Mouse (Mus musculus) midbrain, embryonic 12.5 days (tissue): ENCODE measurements at regions not wholly inside any gene's neighbourhood (a gene's known extent, or its start where the extent isn't known, plus 50 kb on each side); places are given as distances from the start of the nearest gene placed in this dataset.
"Not testable (repeated sequence)": the region's sequence is repeated elsewhere in the genome, so short reads cannot be mapped to it uniquely, and the experiment has no call there.

Source experiments
- ATAC-seq: fragments of 200-750 bp; cut with Nextera tagmentation; 2 replicates; pipeline ENCODE4 v1.8.0; 2017; ENCODE audit warnings: low read depth, moderate TSS enrichment, moderate library complexity; ENCODE audit not compliant: low FRiP score
- H3K27ac ChIP-seq: fragments of 300-500 bp; sonication (generic); replicated peaks from 2 replicates; pipeline ENCODE4 v1.5.1; 2016; ENCODE audit warnings: mild to moderate bottlenecking
- H3K27me3 ChIP-seq: fragments of 300-500 bp; sonication (generic); 2 replicates; pipeline ENCODE4 v1.6.1; 2016; ENCODE audit warnings: mild to moderate bottlenecking
- H3K36me3 ChIP-seq: fragments of 300-500 bp; sonication (generic); 2 replicates; pipeline ENCODE4 v1.6.1; 2016
- H3K4me1 ChIP-seq: fragments of 300-500 bp; sonication (generic); 2 replicates; pipeline ENCODE4 v1.6.1; 2016
- H3K4me2 ChIP-seq: fragments of 300-500 bp; sonication (generic); replicated peaks from 2 replicates; pipeline ENCODE4 v1.6.1; 2016; ENCODE audit warnings: mild to moderate bottlenecking, moderate library complexity
- H3K4me3 ChIP-seq: fragments of 300-500 bp; sonication (generic); 2 replicates; pipeline ENCODE4 v1.5.1; 2016; ENCODE audit warnings: mild to moderate bottlenecking
- H3K9ac ChIP-seq: fragments of 300-500 bp; sonication (generic); replicated peaks from 2 replicates; pipeline ENCODE4 v1.6.1; 2016; ENCODE audit warnings: mild to moderate bottlenecking, moderate library complexity
- H3K9me3 ChIP-seq: fragments of 300-500 bp; sonication (generic); 2 replicates; pipeline ENCODE4 v1.6.1; 2016; ENCODE audit warnings: mild to moderate bottlenecking
- WGBS: fragments of 180-500 bp; shearing (Covaris S2); methylation state at CpG from one replicate; pipeline ENCODE4 v1.1.7; 2016; 5-methylcytosine and 5-hydroxymethylcytosine counted together

DNA sequence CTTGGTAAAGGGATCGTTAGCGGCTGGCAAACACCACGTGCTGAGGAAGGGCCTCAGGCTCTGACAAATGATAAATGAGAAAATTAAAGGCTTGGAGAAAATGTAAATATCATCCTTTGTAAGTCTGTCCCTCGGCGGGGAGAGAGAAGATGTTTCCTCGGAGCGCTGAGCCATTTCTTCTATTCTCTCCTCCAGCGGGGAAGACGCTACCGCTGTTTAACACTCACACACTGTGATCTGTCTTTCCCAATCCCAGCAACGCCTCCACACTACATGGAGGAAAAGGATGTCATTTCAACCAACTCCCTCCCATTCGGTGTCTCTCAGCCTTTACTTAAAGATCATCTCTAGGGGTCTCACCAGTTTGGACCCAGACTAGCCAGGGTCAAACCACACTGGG, 239.0 kb downstream of the Prex1 start:
- Histone ChIP-seq H3K36me3 (no peaks in the 10 kb centered on the region), H3K4me2 (no peak overlapping the region), H3K9ac (no peak overlapping the region), H3K4me1 (peaks cover 16% of the 10 kb centered on the region), H3K27ac (no peak overlapping the region), H3K4me3 (no peak overlapping the region), H3K27me3 (peaks cover 14% of the 10 kb centered on the region), H3K9me3 (no peaks in the 10 kb centered on the region)
- no peak for ATAC-seq
- 67% methylated on average over 12 of the region's 12 CpGs for WGBS

DNA sequence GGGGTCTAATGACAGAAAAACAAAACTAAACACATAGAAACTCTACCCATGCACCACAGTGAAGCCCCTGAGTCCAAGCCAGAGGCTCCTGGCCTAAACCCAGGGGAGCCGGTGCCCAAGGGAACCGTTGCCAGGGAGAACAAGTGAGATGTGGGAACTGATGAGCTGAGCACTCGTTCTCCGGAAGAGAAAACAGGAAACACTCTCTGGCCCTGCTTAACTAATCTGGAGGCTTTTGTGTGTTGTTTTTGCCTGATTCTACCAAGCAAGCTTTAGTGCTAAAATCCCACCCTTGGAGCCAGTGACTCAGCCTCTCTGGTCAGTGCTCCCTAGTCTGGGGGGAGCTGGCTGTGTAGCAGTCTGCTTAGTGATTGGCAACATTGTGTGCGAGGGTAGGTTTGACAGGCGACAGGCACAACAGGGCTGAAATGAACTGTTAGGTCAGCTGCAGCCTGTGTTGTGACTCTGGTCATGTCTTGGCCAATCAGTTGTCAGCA, 242.3 kb downstream of the Prex1 start:
- 54% methylated on average over 6 of the region's 6 CpGs for WGBS
- no peak overlapping the region for H3K4me2 ChIP-seq
- peaks cover 13% of the 10 kb centered on the region; the same call in 1 of the 2 replicates for H3K27me3 ChIP-seq
- no peak for ATAC-seq
- no peaks in the 10 kb centered on the region for H3K36me3 ChIP-seq
- no peak overlapping the region for H3K27ac ChIP-seq
- no peaks in the 10 kb centered on the region for H3K9me3 ChIP-seq
- peaks cover 16% of the 10 kb centered on the region for H3K4me1 ChIP-seq
- no peak overlapping the region for H3K4me3 ChIP-seq
- H3K9ac ChIP-seq = no peak overlapping the region

DNA sequence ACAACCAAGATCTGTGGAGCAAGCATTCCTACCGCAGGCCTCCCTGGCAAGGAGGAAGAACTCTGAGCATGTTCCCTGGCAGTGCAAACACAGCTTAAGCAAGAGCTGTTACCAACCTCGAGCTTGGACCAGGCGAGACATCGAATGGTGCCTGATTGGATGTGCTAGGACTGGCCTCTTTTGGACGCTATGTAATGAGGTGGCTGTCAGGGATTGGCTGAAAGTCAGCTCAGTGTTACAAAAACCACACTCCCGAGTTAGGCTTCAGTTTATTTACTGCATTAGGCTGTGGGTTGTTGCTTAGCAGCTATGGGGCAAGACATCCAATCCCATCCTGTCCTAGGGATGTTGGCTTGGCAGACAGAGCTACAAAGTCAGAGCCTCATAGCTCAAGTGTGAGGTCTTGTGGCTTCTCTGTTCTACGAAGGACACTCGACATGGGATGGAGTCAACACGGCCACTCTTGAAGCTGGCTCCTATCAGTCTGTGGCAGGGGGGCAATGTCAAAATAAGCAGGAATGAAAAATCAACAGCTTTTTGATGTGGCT, 244.5 kb downstream of the Prex1 start:
- H3K27me3 ChIP-seq = peaks cover 13% of the 10 kb centered on the region; the same call in 1 of the 2 replicates
- no peak overlapping the region for H3K27ac ChIP-seq
- ATAC-seq = no peak
- no peak overlapping the region for H3K4me2 ChIP-seq
- peaks cover 6% of the 10 kb centered on the region for H3K4me1 ChIP-seq
- 87% methylated on average over 9 of the region's 9 CpGs for WGBS
- no peaks in the 10 kb centered on the region for H3K36me3 ChIP-seq
- H3K9ac ChIP-seq = no peak overlapping the region
- H3K9me3 ChIP-seq = no peaks in the 10 kb centered on the region
- H3K4me3 ChIP-seq = no peak overlapping the region

DNA sequence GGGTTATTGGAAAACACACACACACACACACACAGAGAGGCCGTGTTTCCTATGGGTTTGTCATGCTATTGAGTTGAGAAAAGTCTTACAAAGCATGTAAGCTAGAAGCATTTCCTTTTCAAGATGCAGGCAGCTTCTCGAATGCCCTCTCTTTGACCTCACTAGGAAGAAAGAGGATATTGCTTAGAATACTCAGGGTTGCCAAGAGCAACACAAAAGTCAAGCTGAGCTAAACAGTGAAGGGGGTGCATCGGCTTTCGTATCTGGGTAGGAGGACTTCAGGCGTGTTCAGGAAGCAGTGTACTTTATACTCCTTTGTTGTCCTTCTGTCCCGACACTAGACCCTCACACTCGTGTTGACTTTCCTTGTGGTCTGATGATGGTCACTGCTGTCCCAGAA, 246.5 kb downstream of the Prex1 start:
- no peak overlapping the region for H3K9ac ChIP-seq
- no peaks in the 10 kb centered on the region for H3K36me3 ChIP-seq
- no peak overlapping the region for H3K4me3 ChIP-seq
- 53% methylated on average over 7 of the region's 7 CpGs for WGBS
- no peak for ATAC-seq
- peaks cover 6% of the 10 kb centered on the region; the same call in 1 of the 2 replicates for H3K4me1 ChIP-seq
- H3K27ac ChIP-seq = no peak overlapping the region
- H3K4me2 ChIP-seq = no peak overlapping the region
- H3K27me3 ChIP-seq = peaks cover 8% of the 10 kb centered on the region; the same call in 1 of the 2 replicates
- no peaks in the 10 kb centered on the region for H3K9me3 ChIP-seq

DNA sequence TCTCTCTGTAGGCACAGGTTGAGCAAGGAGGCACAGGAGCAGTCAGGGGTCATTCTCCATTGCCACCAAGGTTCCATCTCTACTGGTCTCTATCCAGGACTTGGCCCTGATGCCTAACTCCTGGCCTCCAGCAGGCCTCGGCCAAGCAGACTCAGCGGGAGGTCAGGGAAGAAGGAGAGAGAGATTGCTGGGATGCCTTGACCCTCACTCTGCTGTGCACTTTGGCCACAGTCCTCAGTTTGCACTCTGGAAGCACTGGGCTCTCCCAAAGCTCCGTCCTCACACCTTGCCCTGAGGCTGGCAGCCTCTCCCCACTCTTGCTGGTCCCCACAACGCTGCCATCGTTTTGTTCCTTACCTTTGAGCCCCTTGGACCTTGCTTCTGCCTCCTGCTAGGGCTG, 248.1 kb downstream of the Prex1 start:
- Histone ChIP-seq H3K9me3 (no peaks in the 10 kb centered on the region), H3K4me1 (no peaks in the 10 kb centered on the region), H3K4me3 (no peak overlapping the region), H3K36me3 (no peaks in the 10 kb centered on the region), H3K9ac (no peak overlapping the region), H3K4me2 (no peak overlapping the region), H3K27me3 (peaks cover 8% of the 10 kb centered on the region; the same call in 1 of the 2 replicates), H3K27ac (no peak overlapping the region)
- no peak for ATAC-seq
- WGBS = 76% methylated on average over 5 of the region's 5 CpGs

DNA sequence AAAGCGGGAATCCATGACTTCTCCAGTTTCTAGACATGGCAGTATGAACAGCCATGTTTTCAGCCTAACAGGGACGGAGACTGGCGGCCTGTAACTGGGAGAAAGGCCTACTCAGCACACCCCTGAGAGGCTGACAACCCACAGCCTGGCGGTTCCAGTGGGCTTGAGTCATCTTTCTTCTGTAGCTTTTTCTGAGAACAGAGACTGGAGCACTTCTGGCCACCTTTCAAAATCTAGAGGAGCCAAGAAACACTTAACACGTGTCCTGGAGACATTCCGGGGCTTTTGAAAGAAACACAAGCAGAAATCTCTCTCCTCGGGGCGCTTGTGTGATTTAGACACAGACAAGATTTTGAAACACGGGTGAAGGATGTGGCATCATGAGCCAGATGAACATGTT, 250.1 kb downstream of the Prex1 start:
- no peak overlapping the region for H3K9ac ChIP-seq
- no peaks in the 10 kb centered on the region for H3K36me3 ChIP-seq
- no peaks in the 10 kb centered on the region for H3K4me1 ChIP-seq
- no peaks in the 10 kb centered on the region for H3K9me3 ChIP-seq
- no peak overlapping the region for H3K4me3 ChIP-seq
- peaks cover 8% of the 10 kb centered on the region; the same call in 1 of the 2 replicates for H3K27me3 ChIP-seq
- no peak overlapping the region for H3K4me2 ChIP-seq
- H3K27ac ChIP-seq = no peak overlapping the region
- no peak for ATAC-seq
- 89% methylated on average over 9 of the region's 9 CpGs for WGBS

DNA sequence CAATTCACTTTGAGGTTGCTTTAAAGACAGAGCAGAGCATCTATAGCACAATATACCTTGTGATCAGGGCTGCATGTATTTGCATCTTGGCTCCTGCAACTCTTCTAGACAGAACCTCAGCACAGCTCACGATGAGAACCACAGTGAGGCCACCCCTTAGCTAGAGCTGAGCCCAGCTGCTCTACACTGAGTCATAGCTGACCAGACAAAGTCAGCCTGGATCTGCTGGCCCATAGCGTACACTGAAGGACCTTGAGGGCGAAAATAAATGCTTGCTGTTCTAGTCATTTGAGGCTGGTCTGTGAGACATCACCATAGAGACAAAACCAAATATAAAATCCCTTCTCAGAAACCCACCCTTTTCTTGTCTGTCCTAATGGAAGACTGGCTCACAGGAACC, 251.7 kb downstream of the Prex1 start:
- Histone ChIP-seq H3K4me2 (no peak overlapping the region), H3K9ac (no peak overlapping the region), H3K27ac (no peak overlapping the region), H3K36me3 (no peaks in the 10 kb centered on the region), H3K4me1 (no peaks in the 10 kb centered on the region), H3K27me3 (0 out of 2 replicates have a peak, but pooled peaks cover 4% of the 10 kb centered on the region), H3K4me3 (no peak overlapping the region), H3K9me3 (no peaks in the 10 kb centered on the region)
- 95% methylated on average over 3 of the region's 3 CpGs for WGBS
- no peak for ATAC-seq

DNA sequence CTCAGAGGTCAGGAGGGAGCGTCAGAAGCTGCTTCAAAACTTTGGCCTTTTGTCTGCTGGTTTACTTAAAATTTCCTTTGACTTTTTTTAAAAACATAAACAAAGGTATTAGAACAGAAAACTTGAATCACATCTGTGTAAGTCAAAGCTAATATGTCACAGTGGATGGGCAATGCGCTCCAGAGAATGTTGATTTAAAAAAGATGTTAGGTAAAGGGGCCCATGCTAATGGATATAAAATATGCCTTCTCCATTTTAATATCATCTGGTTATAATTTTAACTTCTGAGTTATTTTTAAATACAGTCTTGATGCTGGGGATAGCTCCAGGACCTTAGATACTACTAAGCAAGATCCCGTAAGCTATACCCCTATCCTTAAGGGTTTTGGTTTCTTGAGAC, 252.5 kb downstream of the Prex1 start:
- no peak for ATAC-seq
- H3K27me3 ChIP-seq = no peaks in the 10 kb centered on the region
- no peaks in the 10 kb centered on the region for H3K4me1 ChIP-seq
- no peaks in the 10 kb centered on the region for H3K9me3 ChIP-seq
- H3K4me3 ChIP-seq = no peak overlapping the region
- H3K36me3 ChIP-seq = no peaks in the 10 kb centered on the region
- no peak overlapping the region for H3K4me2 ChIP-seq
- H3K27ac ChIP-seq = no peak overlapping the region
- H3K9ac ChIP-seq = no peak overlapping the region
- WGBS = 92% methylated on average over 3 of the region's 3 CpGs

DNA sequence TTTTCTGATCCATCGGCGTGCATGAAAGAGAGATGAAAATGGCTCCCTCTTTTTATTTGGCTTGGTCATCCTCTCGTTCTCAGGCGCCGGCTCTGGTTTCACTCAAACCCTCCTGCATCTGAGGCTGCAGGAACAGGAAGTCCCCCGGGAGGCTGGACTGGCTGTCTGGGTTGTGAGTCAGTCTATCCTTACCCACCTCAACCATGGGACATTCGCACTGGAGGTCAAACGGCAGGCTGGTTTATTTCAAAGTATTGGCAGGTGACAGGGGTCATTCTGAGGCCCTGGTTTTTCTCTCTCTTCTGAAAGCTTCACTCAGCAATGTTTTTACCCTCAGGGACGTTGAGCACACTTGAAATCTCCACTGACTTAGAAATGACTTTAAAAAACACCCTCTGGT, 253.7 kb downstream of the Prex1 start:
- WGBS = 69% methylated on average over 9 of the region's 9 CpGs

DNA sequence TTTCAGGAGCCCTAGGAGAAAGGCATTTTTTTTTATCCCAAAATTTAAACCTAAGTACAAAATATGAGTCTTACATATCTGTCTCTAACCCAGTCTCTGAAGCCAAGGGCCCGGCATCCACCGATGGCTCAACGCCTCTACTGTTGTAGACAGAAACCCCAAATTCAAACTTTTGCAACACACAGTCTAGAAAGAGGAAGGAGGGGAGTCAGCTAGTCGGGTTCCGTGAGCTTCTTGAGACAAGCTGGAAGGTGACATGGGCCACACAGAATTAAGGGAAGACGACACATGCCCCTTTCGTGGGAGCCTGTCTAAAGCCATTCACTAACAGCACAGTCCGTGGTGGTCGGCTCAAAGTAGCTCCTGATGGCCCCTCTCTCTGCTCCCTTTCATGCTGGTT, 254.7 kb downstream of the Prex1 start:
- ATAC-seq = no peak
- H3K27me3 ChIP-seq = no peaks in the 10 kb centered on the region
- no peak overlapping the region for H3K9ac ChIP-seq
- no peaks in the 10 kb centered on the region for H3K4me1 ChIP-seq
- no peak overlapping the region for H3K27ac ChIP-seq
- no peaks in the 10 kb centered on the region for H3K9me3 ChIP-seq
- WGBS = 91% methylated on average over 9 of the region's 9 CpGs
- no peaks in the 10 kb centered on the region for H3K36me3 ChIP-seq
- H3K4me3 ChIP-seq = no peak overlapping the region
- no peak overlapping the region for H3K4me2 ChIP-seq

More for the DNA sequence above, 253.7 kb downstream of the Prex1 start:
- Histone ChIP-seq H3K36me3 (no peaks in the 10 kb centered on the region), H3K9me3 (no peaks in the 10 kb centered on the region), H3K9ac (no peak overlapping the region), H3K27ac (no peak overlapping the region), H3K27me3 (no peaks in the 10 kb centered on the region), H3K4me3 (no peak overlapping the region), H3K4me2 (no peak overlapping the region), H3K4me1 (no peaks in the 10 kb centered on the region)
- ATAC-seq = no peak

DNA sequence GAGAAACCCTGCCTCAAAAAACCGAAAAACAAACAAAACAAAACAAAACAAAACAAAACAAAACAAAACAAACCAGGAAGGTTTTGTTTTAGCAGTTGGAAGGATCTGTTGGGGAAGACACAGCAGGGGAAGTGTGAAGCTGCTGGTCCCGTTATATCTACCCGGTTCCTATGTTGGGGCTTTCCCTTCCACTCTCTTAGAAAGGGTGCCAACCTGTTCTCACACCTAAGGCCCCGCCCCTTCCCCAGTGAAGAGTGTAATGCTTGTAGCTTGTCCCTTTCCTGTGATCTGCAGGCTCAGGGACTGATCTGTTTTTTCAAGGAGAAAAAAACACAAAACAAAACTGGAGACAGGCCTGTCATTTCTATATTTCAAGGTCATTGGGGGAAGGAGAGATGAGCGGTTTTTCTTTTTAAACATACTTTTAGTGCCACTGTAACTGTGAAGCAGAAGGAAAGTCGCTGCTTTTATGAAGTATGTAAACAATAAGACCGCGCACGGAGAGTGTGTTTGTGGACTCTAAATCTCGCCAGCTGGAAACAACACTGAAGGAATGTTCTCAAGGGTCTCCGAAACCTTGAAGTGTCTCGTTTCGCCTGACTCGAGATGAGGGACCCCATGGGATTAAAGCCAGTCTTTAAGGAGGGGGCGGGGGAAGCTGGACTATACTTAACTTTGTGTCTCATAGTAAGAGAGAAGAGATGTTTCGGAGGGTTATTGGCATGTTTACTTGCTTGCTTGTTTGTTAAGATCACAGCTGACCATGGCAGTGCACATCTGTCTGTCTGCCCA, 256.1 kb downstream of the Prex1 start:
- ATAC-seq = no peak
- H3K27ac ChIP-seq = no peak overlapping the region
- 67% methylated on average over 16 of the region's 16 CpGs for WGBS
- no peaks in the 10 kb centered on the region for H3K9me3 ChIP-seq
- no peak overlapping the region for H3K4me2 ChIP-seq
- H3K9ac ChIP-seq = no peak overlapping the region
- H3K36me3 ChIP-seq = no peaks in the 10 kb centered on the region
- H3K4me3 ChIP-seq = no peak overlapping the region
- no peaks in the 10 kb centered on the region for H3K4me1 ChIP-seq
- H3K27me3 ChIP-seq = no peaks in the 10 kb centered on the region

DNA sequence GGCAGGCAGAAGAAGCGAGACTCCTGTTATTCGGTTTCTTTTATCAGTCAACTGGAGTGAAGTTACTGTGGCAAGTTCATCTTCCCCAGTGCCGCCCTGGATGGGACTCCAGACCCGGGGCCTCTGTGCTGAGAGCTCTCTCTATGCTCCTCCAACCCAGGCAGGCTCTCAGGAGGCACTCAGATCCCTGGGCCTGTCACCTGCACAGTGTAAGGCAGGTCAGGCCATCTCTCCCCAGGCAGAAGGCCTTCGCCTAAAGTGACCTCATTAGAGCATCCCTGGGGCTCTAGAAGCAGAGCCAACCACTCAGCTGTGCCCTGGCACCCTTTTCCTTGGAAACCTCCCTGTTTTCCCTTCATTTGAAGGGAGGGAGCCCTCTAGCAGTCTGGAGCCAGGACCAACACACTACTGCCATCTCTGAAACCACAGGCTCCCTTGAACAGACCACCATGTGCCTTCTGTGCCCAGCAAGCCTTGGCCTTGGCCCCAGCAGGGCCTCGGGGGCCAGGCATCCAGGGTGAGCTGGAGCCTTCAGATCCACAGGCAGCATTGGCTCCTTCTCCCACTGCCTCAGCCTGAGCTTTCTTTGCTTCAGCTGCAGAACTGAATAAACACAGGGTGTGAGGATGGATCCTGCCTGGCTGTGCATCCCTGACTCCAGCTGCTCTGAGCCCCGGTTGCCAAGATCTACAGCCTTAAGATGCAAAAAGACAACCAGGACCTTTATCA, 259.3 kb downstream of the Prex1 start:
- not testable (repeated sequence) for H3K9me3 ChIP-seq
- H3K4me1 ChIP-seq = peaks cover 16% of the 10 kb centered on the region
- 72% methylated on average over 2 of the region's 7 CpGs for WGBS

More for the DNA sequence above, 259.3 kb downstream of the Prex1 start:
- H3K36me3 ChIP-seq, H3K4me2 ChIP-seq, H3K9ac ChIP-seq, H3K27me3 ChIP-seq, H3K4me3 ChIP-seq, H3K27ac ChIP-seq, ATAC-seq: not testable (repeated sequence)
